Mouse (Mus musculus) liver, embryonic 14.5 days (tissue): ENCODE measurements around the gene Sphkap.

Source experiments
- CTCF ChIP-seq: IDR thresholded peaks from 2 replicates; pipeline ENCODE4 v1.5.1; 2016; ENCODE audit warnings: antibody characterized with exemption, low read depth, control low read depth
- EP300 ChIP-seq: IDR thresholded peaks from 2 replicates; pipeline ENCODE4 v1.6.1; 2016; ENCODE audit warnings: antibody characterized with exemption, low read depth

DNA sequence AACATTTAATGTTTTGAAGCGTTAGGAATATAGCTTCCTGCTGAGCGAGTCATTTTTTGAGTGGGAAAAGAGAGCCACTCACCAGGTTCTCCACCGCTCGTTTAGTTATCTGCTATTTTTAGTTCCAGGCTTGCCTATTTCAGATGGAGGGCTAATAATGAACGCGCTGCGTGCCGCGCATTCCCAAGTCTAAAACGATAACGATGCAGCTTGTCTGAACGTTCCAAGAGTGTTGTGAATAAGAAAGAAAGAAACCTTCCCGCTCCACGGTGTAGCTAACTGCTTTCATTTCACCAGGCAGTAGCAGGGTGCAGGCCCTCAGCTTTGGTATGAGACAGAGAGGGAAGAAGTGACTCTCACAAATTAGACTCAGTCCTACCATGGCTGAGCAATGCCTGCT lies 62.4 kb downstream of the Sphkap start:
- no peak for TF ChIP-seq CTCF
- no peak for TF ChIP-seq EP300
